26 mouse cellular contexts compared by ENCODE assay signal in the genomic region with DNA sequence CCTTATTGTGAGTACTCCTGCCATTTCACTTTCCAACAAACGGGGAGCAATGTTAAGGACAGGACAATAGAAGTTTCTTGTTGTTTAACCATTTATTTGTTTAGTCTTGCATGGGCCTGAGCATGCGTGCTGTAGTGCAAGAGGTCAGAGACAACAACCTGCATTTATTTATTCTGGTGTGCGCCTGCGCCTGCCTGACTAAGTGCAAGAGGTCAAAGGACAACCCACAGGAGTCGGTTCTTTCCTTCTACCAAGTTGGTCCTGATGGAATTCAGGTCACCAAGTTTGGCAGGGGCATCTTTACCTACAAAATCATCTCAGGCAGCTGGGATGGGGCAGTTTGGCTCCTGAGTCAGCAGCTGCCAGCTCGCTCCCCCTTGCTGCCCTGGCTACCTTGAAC. TPM values are rescaled to one million over a fixed set of nuclear protein-coding genes. Genes with fewer than 3 reads are reported as not detected.
DNase-seq lines count a peak whose midpoint lies in the region; ATAC-seq lines count a peak whose summit lies in the region.
"Had no signal": no experiment of that assay in that cellular context is flagged by ENCODE, and none has a peak within 500 bp of the region (broad histone marks: within the 10 kb centered on the region; RNA-seq: fewer than 3 reads in every experiment).

No protein-coding gene starts in this region.

- 68% methylated on average over 6 of the region's 6 CpGs for WGBS in kidney, embryonic 16.5 days

- no peak overlapping the region for H3K4me3 ChIP-seq in kidney, embryonic 16.5 days (ENCODE audit: low read length)
- H3K4me3 ChIP-seq: forebrain, embryonic 10.5 days; forebrain, embryonic 13.5 days; heart, adult 2 months; heart, embryonic 10.5 days; heart, embryonic 13.5 days had no signal

- no peak overlapping the region for H3K4me2 ChIP-seq in kidney, embryonic 16.5 days (replicated peaks; ENCODE audit: low read depth, low read length)
- H3K4me2 ChIP-seq: forebrain, embryonic 13.5 days; heart, embryonic 13.5 days; hindbrain, embryonic 14.5 days had no signal

- no peaks in the 10 kb centered on the region for H3K27me3 ChIP-seq in kidney, embryonic 16.5 days (ENCODE audit: insufficient read depth, low read length)
- H3K27me3 ChIP-seq: CH12.LX; forebrain, embryonic 13.5 days; heart, embryonic 13.5 days; Patski had no signal

- ATAC-seq in kidney, embryonic 16.5 days (ENCODE audit: low FRiP score, low TSS enrichment): no peak
- ATAC-seq: forebrain, embryonic 13.5 days; forebrain, embryonic 16.5 days; Patski had no signal

- no peak overlapping the region for H3K27ac ChIP-seq in kidney, embryonic 16.5 days (ENCODE audit: low read length)
- H3K27ac ChIP-seq: forebrain, embryonic 10.5 days; forebrain, embryonic 13.5 days; heart, adult 2 months; heart, embryonic 10.5 days; heart, embryonic 13.5 days; hindbrain, embryonic 14.5 days had no signal

- no peak overlapping the region for H3K9ac ChIP-seq in kidney, embryonic 16.5 days (replicated peaks; ENCODE audit: low read length)
- H3K9ac ChIP-seq: forebrain, embryonic 13.5 days; heart, embryonic 13.5 days; hindbrain, embryonic 14.5 days had no signal

- peak; percentile 45 for DNase-seq in kidney, adult 18-20 months
- peak; percentile 58 for DNase-seq in kidney, adult 9 months
- no peak for DNase-seq in kidney, postnatal 14 days
- DNase-seq in kidney, postnatal 36 days: peak; percentile 58
- no peak for DNase-seq in layer of hippocampus, postnatal 10 days (ENCODE audit: low spot score in 2 of 2)
- DNase-seq: adrenal gland, postnatal 10 days; adrenal gland, postnatal 36 days; B cell, adult 2 months; cerebellum, adult 18-20 months; cerebellum, adult 9-10 months; cerebellum, postnatal 14 days; gastrocnemius, postnatal 10 days; gastrocnemius, postnatal 36 days; heart, adult 2 months; heart, postnatal 14 days; heart, postnatal 4 days had no signal

- H3K4me1 ChIP-seq in kidney, embryonic 16.5 days (ENCODE audit: insufficient read depth, low read length): no peaks in the 10 kb centered on the region
- H3K4me1 ChIP-seq: forebrain, embryonic 10.5 days; forebrain, embryonic 13.5 days; heart, embryonic 10.5 days; heart, embryonic 13.5 days had no signal

- H3K9me3 ChIP-seq in kidney, embryonic 16.5 days (ENCODE audit: low read length): no peaks in the 10 kb centered on the region
- H3K9me3 ChIP-seq: forebrain, embryonic 10.5 days; forebrain, embryonic 13.5 days; G1E; heart, embryonic 10.5 days; heart, embryonic 13.5 days had no signal

- H3K36me3 ChIP-seq in kidney, embryonic 16.5 days (ENCODE audit: insufficient read depth, low read length): peaks cover 12% of the 10 kb centered on the region

RNA-seq across cellular contexts. Expression of a gene that starts 22.5 kb away (rescaled TPM):
- polyA plus RNA-seq in kidney, embryonic 16.5 days (2015; fragmentation: Nextera tagmentation; extraction: Ambion mirVana): 77.8 and 85.6 TPM in 2 replicates
- total RNA-seq in layer of hippocampus, postnatal 10 days (2021): 10 to 100 TPM; 19.1 to 21.8 TPM
- polyA plus RNA-seq: G1E had no signal

RNA-seq across cellular contexts. Expression of a gene that starts 29.3 kb away (rescaled TPM):
- polyA plus RNA-seq in kidney, embryonic 16.5 days (2015; fragmentation: Nextera tagmentation; extraction: Ambion mirVana): 34.0 and 35.8 TPM in 2 replicates
- total RNA-seq in layer of hippocampus, postnatal 10 days (2021): 10 to 100 TPM; 42.0 to 43.9 TPM

Comparison
In these comparisons a context has a peak if more than half of its experiments do, and no peak if none do; other contexts are left out.
1. DNase-seq: peak in kidney, adult 18-20 months (single experiment), kidney, adult 9 months (single experiment) and kidney, postnatal 36 days (2 of 2); none in kidney, postnatal 14 days (single experiment) and layer of hippocampus, postnatal 10 days (0 of 2).